Mouse (Mus musculus) urinary bladder, postnatal 10 days (tissue): ENCODE data around the gene Dhx8.

ENCODE experiments used
- DNase-seq: peaks from one replicate; pipeline ENCODE4 v3.0.0; 2022; ENCODE audit warnings: low spot score

Gene Dhx8

DNA sequence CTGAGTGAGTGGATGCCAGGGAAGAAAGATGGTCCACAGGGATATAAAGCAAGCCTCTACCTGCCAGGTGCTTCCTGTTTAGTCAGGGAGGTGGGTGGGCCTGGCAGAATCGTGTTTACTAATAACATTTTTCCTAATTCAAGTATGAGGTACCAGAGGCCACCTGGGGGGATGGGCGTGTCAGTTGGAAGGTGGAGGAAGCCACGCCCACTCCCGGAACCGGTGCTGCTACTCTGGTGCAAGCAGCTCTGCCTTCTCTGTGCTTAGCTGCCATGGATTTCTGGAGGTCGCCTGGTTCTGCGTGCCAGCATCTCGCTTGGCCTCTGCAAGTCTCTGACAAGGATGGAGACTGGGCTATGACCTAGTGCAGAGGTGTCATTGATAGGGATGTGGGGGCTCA is 65.4 kb downstream of the Dhx8 start:
- peak; percentile 26 for DNase-seq

DNA sequence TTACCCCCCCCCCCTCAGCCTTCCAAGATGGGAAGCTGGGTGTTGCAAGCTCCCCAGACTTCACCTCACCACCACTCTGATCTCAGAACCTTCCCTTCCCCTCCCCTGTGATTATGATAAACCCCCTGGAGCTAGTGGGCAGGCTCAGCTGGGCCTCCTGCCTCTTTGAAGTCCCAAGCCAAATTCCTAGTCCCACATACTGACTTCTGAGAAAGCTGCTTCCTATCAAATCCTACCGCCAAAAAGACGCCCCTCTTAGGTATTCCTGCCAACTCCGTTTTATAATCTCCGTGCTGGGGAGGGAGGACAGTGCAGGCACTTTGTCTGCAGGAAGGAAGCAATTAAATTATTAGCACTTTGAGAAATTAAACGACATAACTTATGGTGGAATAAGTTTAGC is 68.7 kb downstream of the Dhx8 start:
- DNase-seq, result no peak

DNA sequence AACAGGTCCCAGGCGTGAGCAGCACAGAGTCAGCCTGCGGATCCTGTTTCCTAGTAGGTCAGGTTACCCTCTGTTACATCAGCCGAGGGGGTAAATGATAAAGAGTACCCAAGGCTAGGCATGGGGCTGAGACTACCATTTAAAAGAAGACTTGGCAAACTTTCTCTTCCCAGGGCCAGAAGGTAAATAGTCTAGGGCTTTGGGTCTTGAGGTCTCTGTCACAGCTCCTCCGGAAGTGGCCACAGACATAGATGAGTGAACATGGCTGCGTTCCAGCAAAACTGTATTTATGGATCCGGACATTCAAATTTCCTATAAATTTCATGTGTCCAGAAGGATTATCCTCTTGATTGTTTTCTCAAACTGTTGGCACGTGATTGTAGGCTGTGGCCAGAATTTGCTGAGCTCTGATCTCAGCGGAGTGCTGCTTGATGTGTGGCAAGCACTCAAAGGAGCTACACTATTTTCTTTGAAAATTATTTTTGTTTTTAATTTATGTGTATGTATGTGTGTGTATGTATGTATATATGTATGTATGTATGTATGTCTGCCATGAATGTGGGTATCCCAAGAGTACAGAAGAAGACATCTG is 72.5 kb downstream of the Dhx8 start:
- no peak for DNase-seq

DNA sequence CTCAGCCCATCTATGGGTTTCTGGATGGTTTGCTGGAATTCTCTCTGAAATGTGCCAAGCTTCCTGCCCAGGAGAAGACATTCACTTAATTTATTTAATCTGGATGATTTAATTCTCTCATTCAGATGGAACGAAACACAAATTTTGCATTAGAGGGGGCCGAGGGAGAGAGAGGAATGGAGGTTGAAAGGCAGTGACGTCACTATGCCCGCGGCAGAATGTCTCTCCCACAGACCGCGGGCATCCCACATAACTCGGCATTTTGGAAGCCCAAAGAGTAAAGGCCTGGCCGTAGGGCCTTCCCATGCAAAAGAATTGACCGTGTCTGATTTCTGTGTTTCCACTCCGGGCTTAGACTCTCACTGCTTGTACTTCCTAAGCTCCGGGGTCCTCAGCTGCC is 74.0 kb downstream of the Dhx8 start:
- no peak for DNase-seq

DNA sequence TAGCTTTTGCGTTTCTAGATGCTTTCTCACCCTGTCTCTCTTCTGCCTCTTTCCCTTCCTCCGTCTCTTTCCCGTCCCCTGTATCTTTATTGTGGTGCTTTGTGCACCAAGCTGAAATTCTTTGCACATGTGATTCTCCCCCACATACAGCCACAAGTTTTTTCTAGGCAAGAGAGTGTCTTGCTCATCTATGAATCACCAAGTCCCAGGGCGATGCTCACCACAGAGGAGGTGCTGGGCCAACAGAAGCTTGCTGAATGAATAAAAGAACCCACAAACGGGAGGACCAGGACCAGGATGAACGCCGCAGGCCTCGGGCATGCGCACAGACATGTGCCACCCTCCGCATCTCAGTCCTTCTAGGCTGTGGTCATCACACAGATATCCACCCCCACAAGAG is 74.5 kb downstream of the Dhx8 start:
- no peak for DNase-seq

DNA sequence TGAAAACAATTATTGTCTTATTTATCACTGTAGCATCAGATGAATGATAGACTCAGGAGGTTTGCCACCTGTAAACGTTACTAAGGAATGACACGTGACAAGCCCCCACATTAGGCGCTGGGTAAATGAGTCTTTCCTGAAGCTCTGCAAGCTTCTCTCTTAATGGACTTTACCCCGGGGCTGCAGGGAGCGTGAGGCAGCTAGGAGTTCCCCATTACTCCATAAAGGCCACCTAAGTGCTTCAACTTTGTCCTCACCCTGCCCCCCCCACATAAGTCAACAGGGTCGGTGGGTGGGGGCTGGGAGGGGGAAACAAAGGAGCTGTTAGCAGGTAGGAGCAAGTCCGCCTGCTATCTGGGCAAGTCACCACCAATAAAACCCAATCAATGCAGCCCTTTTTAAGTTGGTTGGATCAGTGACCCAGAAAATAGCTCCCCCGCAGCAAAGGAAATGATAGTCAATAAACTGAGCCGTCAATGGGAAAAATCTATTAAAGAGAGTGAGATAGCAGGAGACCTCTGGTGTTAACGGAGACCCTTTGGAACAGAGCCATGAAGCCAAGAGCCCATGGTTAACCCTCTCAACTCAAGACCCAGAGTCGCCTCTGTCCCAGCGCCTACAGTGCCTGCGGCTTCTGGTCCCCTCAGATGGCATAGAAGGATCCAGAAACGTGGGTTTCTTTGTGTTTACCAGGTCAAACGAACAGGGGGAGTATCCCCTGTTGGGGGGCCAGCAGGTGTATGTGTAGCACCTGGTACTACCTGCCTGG is 76.5 kb downstream of the Dhx8 start:
- no peak for DNase-seq

DNA sequence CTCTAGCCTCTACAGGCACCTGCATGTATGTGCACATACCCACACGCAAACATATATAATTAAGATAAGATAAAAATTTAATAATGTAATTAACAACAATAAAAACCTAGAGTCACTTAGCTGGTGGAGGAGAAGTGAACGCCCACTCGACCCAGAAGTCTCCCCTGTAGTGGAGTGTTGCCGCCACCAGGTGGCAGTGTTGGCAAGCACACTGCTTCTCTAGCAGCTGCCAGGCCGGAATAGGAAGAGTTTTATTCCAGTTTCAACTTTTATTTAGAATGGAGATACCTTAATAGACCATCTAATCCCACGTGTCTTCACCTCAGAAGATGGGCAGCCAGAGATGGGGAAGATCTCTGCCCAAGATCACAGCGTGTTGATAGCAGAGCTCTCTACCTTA is 80.5 kb downstream of the Dhx8 start:
- DNase-seq, result peak; percentile 46

DNA sequence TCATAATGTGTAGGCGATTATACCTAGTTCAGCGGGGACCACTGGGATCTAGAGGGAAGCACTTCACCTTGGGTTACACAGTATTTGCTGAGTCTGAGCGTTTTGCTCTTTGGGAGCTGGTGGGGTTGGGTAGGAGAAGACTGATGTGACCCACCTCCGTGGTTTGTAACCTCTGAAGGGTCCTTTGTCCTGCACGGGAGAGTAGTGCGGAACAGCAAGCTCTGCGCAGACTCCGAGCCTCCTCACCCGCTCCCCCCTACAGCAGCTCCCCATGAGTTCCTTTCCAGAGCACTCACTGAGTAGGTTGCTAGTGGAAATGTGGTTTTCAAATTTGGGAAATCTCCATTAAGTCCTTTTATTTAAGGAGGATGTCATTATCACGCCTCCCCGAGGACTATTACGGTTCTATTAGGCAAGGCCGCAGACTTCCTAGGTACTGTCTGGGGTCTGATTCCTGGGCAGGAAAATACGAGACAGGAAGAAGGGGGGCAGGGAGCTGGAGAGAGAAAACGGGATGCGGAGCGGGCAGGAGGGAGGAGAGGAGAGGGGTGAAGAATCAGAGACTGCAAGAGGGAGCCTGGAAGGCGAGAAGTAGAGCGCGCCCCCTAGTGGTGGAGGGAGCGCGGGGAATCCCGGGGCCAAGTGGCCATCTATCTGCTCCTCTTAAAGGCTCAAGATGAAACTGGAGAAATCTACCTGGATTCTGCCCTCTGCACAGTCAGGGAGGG is 81.8 kb downstream of the Dhx8 start:
- DNase-seq, result peak; percentile 28

DNA sequence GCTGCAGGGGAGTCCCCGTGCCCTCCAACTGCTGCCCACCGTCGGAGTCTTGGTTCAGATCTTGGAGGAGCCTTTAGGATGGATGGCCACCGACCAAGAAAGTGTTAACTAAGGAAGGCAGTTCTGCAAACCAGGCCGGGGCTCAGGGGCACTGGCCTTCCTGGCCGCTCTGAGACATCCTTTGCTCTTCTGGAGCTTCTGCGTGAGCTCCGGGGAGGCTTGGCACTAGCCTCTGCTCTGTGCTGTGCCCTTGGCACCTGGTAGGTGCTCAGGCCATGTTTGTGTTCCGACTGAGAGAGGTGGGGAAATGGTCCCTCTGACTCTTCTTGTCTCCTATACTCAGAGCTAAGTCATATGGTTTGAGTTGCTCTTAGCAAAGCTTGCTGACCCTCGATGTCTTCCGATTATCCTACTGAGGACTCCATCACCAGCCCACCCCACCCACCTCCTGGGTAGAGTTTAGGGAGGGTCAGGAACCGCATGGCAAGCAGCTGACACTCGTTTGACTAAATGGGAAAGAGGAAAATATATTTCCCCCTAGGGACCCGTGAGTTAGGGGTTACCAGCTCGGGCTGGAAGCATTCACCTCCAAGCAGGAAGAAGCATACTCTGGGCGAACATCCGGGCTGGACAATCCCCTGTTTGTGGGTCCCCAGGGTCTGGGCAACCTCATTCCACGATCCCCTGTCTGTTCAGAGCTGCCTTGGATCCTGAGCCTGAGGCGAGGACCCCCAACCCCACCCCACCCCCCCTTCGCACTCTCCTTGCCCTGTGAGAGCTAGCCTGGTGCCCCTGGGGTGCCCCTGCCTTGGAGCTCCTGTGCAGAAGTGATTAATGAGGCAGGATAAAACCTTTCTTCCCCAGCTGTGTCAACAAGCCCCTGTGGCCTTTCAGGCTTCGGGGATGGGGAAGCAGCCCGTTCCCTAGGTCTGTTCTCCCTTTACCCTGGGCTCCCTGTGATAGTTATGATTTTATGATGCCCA is 82.7 kb downstream of the Dhx8 start:
- no peak for DNase-seq
